Mouse (Mus musculus): ENCODE measurements around the gene Prm2.
"Not testable (repeated sequence)": the region's sequence is repeated elsewhere in the genome, so short reads cannot be mapped to it uniquely, and the experiment has no call there.

Gene Prm2

GRCm38 (mm10) chr16:10810376-10810775 is 14.4 kb upstream of the Prm2 start:
- DNase-seq (ENCODE audit: low spot score) = no peak

- DNase-seq (ENCODE audit: low spot score) = no peak
Observed at GRCm38 (mm10) chr16:10805789-10806527, 10.0 kb upstream of the Prm2 start, which contains the start of gene Prm1. TSS of gene Prm1 (minus strand) at chr16:10805839.

GRCm38 (mm10) chr16:10802420-10802819 is 6.5 kb upstream of the Prm2 start:
- DNase-seq (ENCODE audit: low spot score) = not testable (repeated sequence)

DNA sequence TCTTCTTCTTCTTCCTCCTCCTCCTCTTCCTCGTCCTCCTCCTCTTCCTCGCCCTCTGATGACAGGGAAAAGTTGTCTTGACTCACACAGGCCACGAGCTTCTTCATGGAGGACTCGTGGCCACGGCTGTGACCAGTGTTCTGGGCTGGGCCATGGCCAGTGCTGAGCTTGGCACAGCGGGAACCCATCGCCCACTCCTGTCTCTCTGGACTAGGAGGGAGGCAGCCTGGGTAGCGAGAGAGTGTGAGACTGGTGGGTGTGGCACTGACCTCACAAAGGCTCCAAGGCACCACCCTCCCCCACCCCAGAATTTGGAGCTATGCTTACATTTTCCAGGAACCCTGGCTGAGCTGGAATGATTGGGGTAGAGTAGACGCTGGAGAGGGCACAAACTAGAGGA is 5.2 kb downstream of the Prm2 start, which contains the start of gene Prm3:
Prm3 (minus strand) TSS at position 213 of the 400 bp plus-strand sequence.
- no peak for DNase-seq (ENCODE audit: low spot score)

GRCm38 (mm10) chr16:10788866-10789265 is 7.1 kb downstream of the Prm2 start:
- DNase-seq (ENCODE audit: low spot score) = no peak

DNA sequence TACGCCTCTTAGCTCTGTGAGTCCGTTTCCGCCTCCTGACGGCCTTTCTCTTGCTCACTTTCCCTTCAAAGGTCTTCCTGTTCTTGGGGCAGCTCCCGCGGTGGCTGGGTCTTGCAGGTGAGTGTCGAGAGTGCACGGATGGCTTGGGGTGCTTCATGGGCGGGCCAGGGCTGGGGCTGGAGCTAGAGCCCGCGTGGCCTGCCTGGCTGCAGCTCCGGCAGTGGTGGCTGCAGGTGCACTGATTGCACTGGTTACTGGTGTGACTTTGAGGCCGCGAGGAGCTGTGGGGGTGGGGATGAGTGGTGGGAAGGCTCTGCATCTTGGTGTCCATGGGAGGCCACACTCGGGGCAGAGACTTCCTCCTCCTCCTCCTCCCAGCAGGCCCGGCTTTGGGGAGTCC is 7.7 kb downstream of the Prm2 start, which contains the start of gene Tnp2:
Tnp2 (minus strand) TSS at position 390 of the 400 bp plus-strand sequence.
- DNase-seq (ENCODE audit: low spot score) = no peak

- DNase-seq (ENCODE audit: low spot score) = no peak
Observed at GRCm38 (mm10) chr16:10787548-10788058, 8.3 kb downstream of the Prm2 start.

GRCm38 (mm10) chr16:10786782-10787547 is 9.0 kb downstream of the Prm2 start:
- DNase-seq (ENCODE audit: low spot score) = no peak

GRCm38 (mm10) chr16:10786288-10786687 is 9.6 kb downstream of the Prm2 start:
- no peak for DNase-seq (ENCODE audit: low spot score)

DNA sequence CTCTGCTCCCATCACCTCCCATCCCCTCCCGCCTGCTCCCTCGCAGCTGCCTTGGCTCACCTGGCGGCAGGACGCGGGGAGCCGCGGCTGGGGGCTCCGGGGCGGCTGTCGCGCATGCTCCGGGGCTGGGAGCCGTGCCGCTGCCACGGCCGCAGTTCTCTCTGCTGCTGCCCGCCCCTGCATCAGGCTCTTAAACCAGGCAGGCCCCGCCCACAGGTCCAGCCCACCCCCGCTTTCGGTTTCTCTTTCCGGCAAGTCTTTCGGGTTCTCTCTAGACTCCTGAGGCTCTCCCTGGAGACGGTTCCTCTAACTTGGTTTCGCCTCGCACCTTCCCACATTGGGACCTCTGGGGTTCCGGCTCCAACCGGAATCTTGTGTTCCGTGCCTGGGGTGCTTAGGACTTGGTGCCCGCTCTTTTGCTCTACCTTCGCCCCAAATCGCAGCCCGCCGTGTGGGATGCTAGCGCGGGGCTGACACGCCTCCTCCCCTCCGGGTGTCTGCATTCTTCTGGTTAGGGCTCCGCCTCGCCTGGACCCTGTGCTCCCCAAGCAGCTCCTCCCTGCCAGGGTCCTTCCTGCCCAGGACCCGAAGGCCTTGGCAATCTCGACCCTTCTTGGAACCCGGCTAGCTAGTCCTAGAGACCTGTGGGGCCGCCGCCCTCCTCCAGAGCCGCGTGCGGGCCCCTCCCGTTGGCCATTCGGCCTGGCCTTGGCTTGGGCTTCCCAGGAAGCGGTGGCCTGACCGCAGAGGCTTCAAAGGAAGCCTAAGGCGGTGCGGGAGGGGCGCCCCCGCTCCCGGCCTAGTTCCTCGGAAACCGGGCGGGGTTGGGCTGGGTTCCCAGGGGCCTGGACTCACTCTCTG is 10.3 kb downstream of the Prm2 start, which contains the start of gene Socs1:
Socs1 (minus strand) TSS at position 166 of the 861 bp plus-strand sequence.
- DNase-seq (ENCODE audit: low spot score) = peak; percentile 48

- peak; percentile 81 for DNase-seq (ENCODE audit: low spot score)
Observed at GRCm38 (mm10) chr16:10784793-10785370, 11.1 kb downstream of the Prm2 start.

DNA sequence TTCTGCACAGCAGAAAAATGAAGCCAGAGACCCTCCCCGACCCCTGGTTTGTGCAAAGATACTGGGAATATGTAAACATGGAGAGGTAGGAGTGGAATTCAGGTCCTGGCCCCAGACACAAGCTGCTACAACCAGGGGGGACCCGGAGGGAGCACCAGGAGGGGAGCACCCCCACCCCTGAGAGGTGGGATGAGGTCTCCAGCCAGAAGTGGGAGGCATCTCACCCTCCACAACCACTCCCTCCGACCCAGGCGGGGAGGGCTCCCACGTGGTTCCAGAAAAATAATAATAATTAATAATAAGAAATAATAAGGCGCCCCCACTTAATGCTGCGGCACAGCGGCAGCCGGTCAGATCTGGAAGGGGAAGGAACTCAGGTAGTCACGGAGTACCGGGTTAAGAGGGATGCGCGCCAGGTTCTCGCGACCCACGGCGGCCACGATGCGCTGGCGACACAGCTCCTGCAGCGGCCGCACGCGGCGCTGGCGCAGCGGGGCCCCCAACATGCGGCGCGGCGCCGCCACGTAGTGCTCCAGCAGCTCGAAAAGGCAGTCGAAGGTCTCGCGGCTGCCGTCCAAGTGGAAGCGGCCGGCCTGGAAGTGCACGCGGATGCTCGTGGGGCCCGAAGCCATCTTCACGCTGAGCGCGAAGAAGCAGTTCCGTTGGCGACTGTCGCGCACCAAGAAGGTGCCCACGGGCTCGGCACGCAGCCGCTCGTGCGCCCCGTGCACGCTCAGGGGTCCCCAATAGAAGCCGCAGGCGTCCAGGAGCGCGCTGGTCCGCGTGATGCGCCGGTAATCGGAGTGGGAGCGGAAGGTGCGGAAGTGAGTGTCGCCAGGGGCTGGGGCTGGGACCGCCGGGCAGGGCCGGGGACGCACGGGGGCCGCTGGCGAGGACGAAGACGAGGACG is 11.8 kb downstream of the Prm2 start:
- DNase-seq (ENCODE audit: low spot score) = no peak

- no peak for DNase-seq (ENCODE audit: low spot score)
Observed at GRCm38 (mm10) chr16:10783451-10783850, 12.5 kb downstream of the Prm2 start.

GRCm38 (mm10) chr16:10783152-10783434 is 12.8 kb downstream of the Prm2 start:
- no peak for DNase-seq (ENCODE audit: low spot score)

- no peak for DNase-seq (ENCODE audit: low spot score)
Observed at GRCm38 (mm10) chr16:10782377-10783151, 13.4 kb downstream of the Prm2 start.

- DNase-seq (ENCODE audit: low spot score) = no peak
Observed at GRCm38 (mm10) chr16:10781862-10782371, 14.0 kb downstream of the Prm2 start.

- DNase-seq (ENCODE audit: low spot score) = no peak
Observed at GRCm38 (mm10) chr16:10780631-10781120, 15.3 kb downstream of the Prm2 start.

GRCm38 (mm10) chr16:10777579-10778160 is 18.3 kb downstream of the Prm2 start:
- no peak for DNase-seq (ENCODE audit: low spot score)

DNA sequence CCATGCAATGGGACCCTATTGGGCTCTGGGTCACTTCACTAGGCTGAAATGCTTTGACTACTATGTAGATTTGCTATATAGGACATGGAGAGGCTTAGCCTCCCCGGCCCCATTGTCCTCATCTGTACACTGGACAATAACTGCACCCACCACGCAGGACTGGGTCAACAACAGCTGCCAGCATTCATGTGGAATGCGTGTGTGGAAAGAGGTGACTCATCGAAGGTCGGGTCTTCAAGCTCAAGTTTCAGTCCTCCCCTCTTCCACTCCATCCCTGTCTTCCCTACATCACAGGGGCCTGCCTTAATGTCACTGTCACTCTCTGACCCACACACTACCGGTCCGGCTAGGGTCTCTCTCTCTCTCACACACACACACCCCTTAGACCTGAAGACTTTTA is 19.6 kb downstream of the Prm2 start:
- no peak for DNase-seq (ENCODE audit: low spot score)
